Mouse (Mus musculus) brain, adult 2 months (tissue): ENCODE measurements at regions not wholly inside any gene's neighbourhood (a gene's known extent, or its start where the extent isn't known, plus 50 kb on each side); places are given as distances from the start of the nearest gene placed in this dataset.

ENCODE experiments used
- DNase-seq: peaks from one replicate; pipeline ENCODE4 v3.0.0; 2011; ENCODE audit warnings: low read depth, low spot score

DNA sequence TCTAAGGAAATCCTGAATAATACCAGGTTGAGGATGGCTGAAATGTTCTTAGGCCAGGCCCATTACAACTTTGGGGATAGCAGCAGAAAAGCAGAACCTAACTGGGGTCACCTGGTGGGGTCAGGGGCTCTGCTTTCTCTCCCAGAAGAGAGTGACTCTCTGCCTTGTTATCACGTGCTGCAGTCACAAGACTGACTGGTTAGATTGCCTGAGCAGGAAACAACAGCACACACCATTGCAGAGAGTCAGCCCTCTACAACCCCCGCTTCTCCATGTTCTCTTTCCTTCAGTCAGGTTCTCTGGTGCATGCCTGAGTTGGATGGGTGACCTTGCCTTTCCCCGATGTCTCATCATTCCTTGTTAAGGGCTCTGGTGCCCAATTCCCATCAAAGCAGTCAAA lies 91.2 kb upstream of the Hsd17b12 start:
- DNase-seq, result no peak

DNA sequence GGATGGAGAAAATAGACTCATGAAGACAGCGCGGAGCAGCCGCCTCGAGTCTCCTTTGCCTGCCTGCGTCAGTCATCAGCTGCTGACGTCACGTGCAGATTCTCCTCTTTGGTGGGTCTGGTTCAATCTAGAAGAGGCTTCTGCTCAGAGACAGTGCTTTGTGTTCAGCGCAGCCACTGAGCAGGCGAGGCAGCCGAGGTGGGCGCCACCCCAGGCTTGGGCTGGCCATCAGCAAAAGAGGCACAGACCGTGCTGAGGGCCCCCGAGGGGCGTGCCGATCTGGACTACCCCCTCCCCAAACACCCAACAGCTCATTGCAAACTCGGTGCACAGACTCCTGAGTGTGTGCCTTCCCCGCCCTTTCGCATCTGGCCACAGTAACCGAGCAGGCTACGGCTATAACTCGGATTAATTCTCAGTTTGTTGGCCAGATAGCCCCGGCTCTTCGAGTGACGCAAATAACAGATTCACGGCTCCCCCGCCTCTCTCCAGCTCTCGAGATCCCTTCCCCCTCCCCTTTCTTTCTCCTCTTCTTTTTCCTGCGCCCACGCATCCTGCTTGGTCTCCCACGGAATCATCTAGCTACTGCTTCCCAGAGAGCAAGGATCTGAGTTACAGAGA lies 89.2 kb upstream of the Hsd17b12 start:
- peak; percentile 93 for DNase-seq

DNA sequence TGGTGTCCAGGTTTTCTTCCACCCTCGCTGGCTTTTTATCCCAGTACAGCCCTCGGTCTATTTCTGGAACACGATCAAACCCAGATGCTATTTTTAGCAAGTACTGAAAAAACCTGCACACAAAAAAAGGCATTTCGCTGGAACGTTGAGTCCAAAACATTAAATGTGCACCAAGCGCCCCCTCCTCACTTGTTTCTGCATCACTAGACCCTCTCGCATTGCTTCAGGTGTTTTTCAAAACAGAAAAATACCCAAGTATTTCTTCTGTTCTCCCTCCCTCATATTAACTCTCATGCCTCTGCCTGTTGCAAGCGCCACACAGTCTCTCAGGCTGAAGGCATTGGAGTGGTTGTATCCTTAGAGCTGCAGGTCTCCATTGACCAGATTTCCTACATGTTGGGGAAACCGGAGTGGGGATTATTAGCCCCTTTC lies 88.4 kb upstream of the Hsd17b12 start:
- peak; percentile 77 for DNase-seq

DNA sequence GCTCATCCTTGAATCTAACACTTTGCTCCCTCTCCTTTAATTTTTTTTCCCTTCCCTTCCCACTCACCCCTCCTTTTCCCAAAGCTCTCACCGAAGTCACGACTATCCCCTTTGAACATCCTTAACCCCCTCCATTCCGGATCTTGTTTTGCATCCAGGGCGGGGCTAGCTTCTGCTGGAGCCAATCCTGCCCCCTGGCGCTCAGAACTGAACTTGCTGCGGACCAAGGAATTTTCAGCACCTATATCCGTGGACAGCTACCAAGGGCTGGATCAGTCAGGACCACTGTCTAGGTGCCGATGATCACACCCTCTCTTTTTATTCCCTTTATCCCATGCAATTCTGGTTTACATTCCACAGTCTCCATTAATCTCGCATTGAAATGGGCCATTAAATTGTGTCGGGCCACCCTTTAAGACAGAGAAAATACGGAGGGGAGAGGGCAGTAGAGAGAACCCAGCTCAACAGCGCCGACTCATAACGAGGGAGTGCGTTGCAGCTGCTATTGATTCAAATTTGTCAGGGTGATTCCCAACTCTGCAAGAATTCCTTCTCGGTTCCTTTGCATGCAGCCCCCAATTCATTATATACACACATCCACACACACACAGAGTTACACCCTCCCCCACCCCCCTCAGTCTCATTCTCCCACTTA lies 87.7 kb upstream of the Hsd17b12 start:
- peak; percentile 96 for DNase-seq

DNA sequence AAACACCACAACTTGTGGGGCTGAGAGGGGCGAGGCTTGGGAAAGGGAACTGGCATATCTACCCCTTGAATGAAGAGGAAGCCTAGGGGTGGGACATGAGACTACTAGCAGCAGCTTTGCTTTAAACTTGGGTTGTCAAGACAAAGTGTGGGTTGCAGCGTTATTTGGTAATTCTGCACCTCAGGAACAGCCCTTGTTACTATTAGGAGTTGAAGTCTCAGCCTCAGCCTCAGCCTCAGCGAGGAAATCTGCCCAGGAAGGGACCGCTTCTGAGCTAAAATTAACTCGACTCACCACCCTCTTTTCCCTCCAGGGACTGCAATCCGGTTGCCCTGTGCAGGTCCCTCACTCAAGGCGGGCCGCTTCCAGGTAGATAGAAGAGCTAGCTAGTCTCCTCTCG lies 86.4 kb upstream of the Hsd17b12 start:
- DNase-seq, result peak; percentile 73

DNA sequence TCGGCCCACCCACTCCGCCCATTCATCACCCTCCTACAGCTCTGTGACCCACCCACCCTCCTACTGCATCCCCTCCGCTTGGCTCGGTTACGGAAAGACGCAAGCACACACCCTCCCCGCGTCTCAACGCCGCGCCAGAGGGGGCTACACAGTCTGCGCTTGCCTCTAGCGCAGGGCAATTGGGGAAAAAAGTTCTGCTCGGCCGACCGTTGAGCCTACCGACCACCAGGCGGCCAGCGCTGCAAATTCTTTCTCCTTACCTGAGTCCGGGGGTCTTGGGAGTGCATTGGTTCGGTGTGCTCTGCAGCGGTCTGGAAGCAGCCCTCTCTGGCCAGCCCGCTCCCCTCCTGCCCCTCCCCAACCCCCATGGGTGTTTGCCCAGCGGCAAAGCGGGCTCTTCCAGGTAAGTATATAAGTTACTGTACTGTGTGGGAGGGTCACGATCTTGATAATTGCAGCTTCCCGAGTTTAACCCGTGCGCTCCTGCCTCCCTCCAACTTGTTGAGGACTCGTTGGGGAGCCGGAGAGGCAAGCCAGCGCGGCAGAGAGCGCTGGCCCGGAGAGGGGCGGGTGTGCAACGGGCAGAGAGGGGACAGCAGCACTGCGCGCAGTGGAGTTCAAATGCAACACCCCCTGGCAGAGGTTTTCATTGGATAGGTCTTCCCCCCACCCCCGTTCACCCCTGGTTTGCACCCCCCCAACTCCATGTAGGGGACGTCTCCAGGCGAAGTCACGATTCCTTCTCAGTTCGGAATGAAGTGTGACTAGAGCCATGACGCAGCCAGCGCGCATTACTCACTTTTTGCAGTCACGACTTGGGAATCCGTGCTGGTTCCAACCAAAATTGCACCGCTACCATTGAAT lies 85.5 kb upstream of the Hsd17b12 start:
- peak; percentile 90 for DNase-seq

DNA sequence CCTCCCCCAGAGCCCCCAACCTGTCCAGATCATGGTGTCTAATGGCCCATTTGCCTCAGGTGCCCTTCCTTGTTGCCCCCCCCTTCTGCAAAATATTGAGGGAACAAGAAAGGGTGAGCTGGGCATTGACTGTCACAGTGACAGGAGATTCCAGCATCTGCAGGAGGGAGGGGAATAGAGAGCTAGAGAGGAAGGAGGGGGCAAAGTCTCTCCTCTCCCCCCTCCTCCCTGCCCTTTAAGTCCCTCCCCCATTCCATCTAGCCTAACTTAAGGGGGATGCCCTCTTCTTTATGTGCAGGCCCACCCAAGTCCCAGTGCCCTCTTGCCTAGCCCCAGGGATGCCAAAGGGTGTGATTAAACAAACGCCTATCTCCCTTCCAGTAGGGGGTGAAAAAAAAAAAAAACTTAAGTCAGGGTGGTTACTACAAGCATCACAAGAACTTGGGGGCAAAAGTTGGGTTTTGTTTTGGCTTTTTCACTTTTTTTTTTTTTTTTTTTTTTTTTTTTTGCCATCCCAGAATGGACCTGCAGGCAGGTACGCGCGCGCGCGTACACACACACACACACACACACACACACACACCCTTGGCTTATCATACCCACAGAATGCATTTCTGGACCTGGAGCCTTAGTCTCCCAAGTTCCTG lies 84.8 kb upstream of the Hsd17b12 start:
- DNase-seq, result peak; percentile 58

DNA sequence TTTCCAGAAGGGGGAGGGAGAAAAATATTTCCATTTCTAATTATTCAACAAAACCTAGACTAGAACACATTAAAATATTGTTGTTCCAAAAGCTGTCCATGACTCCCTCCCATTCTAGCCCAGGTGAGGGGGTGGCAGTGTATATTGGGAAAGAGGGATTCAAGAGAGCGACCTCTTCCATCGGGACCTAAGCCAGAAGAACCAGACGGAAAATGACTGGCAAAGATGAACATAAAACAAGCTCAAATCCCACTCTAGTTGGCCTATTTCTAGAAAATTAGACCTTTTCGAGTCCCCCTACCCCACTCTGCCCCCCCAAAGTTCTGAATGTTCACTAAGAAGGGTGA lies 84.3 kb upstream of the Hsd17b12 start:
- DNase-seq, result no peak

DNA sequence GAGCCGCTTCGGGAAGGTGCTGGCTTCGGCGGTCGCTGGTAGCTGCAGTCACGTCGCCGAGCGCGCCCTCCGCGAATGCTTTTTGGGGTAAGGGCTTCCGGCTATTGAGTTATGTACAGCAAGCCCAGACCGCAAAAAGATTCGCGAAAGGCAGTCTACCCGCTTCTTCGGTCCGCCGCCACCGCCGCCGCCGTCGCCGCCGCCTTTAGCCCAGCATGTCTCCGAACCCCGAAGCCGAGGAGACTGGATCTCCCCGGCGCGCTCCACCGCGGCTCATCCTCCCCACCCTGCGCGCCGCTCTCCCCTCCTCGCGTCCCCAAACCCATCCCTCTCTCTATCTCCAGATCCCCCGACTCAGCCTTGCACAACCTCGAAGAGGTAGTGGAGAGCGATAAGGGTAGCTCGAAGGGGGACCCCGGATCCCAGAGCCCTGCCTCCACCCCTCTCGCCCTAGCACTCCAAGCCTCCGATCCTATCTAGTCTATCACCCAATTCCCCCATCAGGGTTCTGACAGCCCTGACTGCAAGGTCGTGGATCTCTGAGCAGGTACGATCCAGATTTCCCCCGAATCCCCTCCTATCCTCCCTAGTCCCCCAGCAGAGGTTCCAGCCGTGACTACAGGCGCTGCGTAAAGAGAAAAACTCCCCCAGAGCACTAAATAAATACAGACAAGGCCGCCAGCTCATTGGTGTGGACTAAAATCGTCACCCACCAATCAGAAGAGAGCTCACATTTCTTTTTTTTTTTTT lies 83.7 kb upstream of the Hsd17b12 start:
- DNase-seq, result peak; percentile 93

DNA sequence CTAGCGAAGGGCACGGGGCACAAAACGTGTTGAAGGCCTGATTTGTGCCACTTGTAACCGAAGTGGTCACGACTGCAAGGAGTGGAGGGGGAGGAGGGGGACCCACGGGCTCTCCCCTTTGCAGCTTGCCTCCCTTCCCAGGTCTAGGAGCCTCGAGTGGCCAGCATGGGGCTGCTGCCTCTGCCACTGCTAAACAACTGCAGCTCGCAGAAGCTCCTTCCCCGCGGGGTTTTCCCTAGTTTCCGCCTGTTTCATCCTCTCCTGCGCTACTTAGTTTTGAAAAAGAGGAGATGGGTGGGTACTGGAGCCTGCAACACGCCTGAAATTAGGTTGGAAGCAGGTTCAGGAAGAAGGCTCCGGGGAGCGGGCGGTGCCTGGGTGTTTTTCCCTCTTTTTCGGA lies 82.6 kb upstream of the Hsd17b12 start:
- peak; percentile 20 for DNase-seq

DNA sequence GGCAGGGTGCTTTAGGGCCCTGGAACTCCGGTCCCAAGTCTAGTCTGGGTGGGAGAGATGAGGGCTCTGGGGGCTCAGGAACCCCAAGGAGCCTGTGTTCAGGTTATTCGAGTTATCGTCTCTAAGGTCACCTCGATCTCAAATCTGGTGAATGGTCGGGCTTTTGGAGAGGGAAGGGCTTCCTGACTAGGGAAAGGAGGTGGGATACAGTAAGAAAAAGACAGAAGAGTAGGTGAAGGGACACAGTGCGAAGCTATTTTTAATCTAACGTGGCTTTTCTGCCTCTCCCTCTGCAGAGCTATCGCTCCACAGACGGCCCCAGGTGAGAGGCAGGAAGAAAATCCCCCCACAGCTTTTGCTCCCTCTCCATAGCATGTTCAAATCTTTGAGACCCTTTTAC lies 81.8 kb upstream of the Hsd17b12 start:
- DNase-seq, result no peak

DNA sequence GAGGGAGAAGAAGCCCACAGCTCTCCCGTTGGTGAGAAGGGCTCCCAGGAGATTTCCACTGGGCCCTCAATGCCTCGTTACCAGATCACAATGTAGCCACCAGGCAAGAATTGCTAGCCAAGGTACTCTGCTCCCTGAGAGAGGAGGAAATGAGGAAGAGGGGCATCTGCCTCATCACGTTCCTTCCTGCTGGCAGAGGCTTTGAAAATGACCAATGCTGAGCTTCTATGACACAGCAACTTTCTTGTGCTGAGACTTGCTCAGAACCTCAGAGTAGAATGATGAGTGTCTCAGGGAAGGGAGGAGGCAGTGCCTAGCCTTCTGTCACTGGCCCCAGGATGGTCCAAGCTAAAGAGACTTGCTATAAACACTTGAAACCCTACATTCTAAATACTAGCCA lies 78.7 kb upstream of the Hsd17b12 start:
- DNase-seq, result no peak

DNA sequence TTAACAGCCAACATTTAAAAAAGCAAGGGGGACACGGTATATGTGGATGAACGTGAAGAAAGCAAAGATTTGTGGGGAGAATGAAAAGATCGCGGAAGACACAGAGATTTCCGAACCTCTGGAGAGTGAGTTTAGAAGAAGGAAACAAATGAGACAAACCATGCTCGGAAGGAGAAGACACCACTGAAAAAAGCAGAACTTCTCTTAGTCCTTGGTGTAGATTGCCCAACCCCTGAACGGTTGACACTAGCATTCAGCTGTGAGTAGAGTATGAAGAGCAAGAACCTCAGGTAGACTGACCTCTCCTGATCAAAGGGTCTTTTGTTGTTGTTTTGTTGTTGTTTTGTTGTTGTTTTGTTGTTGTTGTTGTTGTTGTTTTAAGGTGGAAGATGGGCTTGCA lies 75.8 kb upstream of the Hsd17b12 start:
- DNase-seq, result no peak

DNA sequence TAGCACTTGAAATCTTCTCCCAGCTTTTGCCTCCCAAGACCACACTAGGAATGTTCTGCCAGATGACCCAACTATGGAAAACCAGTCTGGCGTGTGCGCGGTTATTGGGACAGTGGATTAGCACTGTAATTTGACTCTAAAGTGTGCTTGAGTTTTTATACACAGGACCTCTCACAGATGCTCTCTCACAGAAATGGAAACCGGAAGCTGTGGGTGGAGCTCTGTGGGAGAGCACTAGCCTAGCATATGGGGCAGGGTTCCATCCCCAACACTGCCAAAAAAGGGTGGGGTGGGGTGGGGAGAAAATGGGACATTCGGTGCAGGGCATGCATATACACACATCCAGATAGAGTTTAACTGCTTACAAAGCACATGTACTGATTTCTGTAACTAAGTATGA lies 61.7 kb upstream of the Hsd17b12 start:
- DNase-seq, result peak; percentile 60

DNA sequence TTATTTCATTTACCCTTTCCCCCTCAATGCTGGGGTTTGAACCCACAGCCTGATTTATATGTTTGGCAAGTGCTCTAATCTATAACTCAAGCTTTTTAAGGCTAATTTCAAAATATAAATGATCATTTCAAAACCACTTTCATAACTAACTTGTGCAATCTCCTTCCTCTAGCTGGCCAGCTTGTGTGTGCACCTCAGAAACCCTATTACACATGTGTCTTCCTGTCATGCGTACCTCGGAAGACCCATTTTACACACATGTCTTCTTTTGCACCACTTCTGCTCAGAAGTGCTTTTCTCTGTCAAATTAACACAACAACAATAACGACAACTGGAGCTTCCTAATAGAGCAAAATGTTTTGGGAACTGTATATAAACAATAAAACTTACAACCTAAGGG lies 59.7 kb upstream of the Hsd17b12 start:
- no peak for DNase-seq

DNA sequence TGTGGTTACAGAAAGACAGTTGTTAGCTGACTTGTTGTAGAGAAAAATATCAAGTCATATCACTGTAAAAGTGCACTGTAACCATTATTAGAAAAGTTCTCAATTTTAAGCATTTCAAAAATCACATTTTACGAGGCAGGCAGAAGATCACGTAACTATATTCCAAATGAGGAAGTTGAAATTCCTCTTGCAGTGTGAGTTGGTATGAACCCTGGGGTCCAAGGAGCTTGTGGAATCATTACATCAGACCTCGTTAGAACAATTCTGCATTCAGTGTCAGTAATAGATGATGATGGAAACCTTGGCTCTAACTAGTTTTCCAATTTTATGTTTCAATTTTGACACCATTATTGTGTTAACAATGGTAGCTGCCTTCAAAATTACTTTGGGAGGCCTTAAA lies 57.7 kb upstream of the Hsd17b12 start:
- DNase-seq, result no peak
